Mouse (Mus musculus) CD8-positive naive resting alpha-beta T cell, adult 2 months (primary cell): ENCODE measurements around the gene C1rb.
"Not testable (repeated sequence)": the region's sequence is repeated elsewhere in the genome, so short reads cannot be mapped to it uniquely, and the experiment has no call there.

ENCODE experiments used
- DNase-seq, 2 experiments: peaks; one replicate each; pipeline ENCODE4 v3.0.0; 2022; ENCODE audit warnings: low read depth in 2 of 2, low spot score in 2 of 2

The C1rb gene

DNA sequence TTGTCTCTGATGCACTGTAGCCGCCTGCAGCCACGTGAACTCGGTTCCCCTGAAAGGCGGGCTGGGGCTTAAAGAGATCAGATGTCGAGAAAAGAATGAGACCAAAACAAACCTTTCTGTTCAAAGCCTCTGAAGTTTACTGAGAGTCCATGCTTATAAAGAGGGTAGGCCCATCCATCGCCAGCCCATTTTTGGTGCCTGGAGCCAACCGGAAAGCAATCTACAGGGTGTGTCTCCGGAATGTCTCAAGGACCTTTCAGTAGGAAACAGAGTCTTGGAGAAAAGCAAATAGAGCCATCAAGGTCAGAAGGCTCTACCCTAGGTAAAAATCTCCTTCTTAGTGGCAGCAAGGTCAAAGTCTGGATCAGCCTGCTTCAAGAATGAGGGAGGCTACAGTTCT lies 23.0 kb downstream of the C1rb start:
- DNase-seq = no peak

DNA sequence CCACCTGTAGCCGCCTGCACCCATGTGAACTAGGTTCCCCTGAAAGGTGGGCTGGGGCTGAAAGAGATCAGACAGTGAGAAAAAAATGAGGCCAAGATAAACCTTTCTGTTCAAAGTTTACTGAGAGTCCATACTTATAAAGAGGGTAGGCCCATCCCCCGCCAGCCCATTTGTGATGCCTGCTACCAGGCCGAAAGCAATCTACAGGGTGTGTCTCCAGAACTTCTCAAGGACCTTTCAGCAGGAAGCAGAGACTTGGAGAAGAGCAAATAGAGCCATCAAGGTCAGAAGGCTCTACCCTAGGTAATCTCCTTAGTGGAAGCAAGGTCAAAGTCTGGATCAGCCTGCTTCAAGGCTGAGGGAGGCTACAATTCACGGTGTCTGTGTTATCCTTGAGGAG lies 31.9 kb downstream of the C1rb start:
- no peak for DNase-seq

DNA sequence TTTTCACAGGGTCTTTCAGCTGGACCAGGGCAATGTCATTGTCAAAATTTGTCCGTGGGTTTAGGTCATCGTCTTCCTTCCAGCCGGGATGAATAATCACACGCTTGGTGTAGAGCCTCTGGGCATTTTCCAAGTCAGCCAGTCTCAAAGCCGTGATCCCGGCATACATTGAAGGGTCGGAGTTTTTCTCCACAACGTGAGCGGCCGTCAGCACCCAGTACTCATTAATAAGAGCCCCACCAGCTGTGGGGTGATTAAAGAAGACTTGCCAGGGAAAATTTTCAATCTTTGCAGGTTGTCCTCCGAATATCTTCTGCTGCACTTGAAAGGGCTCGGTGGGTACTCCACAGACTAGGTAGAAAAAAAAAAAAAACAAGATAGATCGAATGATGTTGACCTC lies 55.5 kb downstream of the C1rb start:
- DNase-seq = no peak

DNA sequence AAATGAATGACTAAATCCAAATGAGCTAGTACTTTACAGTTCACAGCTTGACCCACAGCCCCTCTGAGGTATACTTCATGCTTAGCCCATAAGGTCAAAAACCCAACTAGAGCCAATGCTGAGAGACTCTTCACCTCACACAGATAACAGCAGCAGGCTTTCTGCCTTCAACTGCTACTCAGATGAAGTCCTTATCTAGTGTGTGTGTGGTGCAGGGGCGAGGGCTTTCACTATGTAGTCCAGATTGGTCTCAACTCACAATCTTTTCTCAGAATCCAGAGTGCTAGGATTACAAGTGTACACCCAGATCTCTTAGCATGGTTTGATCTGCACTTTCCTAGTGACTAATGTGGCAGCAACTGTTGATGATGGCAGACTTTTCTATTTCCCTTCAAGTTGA lies 56.1 kb downstream of the C1rb start:
- DNase-seq = not testable (repeated sequence)

DNA sequence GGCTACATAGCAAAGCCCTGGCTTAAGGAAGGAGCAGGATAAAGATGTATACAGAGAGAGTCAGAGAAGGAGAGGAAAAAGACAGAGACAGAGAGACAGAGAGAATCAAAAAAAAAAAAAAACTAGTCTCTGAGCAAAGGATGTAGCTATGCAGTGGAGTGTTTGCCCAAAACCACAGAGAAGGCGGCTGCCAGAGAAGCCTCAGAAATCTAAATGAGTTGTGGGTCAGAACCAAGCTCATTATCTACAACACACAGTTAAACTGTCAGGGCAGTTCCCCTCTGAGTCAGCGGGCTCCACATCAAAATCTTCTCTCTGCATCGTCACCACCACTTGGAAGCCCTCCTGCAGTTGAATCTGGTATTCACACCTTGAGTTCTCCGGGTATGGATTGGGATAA lies 60.7 kb downstream of the C1rb start:
- DNase-seq = no peak
